Mouse (Mus musculus): ENCODE results near the gene Sall2. TPM values are rescaled to one million over a fixed set of nuclear protein-coding genes. Genes with fewer than 3 reads are reported as not detected.
"Not testable (repeated sequence)": the region's sequence is repeated elsewhere in the genome, so short reads cannot be mapped to it uniquely, and the experiment has no call there.

The Sall2 gene
- total and polyA plus RNA-seq, 3 experiments = not detected

- Histone ChIP-seq H3K79me2 (ENCODE audit: control insufficient read depth, insufficient read depth, low read length, poor library complexity) (no peaks in the 10 kb centered on the region), H3K4me3 (ENCODE audit: control insufficient read depth in 1 of 2, insufficient read depth in 1 of 2, low read depth in 2 of 2, low read length in 2 of 2) (no peak overlapping the region), H3K4me1 (ENCODE audit: control insufficient read depth in 1 of 2, insufficient read depth in 2 of 2, low read length in 2 of 2) (peaks cover 6 to 8% of the 10 kb centered on the region in 2 experiments), H3K9me3 (replicated peaks; ENCODE audit: insufficient read depth, low read length) (no peaks in the 10 kb centered on the region), H3K27me3 (ENCODE audit: control insufficient read depth in 1 of 2, insufficient read depth in 2 of 2, low read length in 2 of 2) (peaks cover 2% of the 10 kb centered on the region in 2 experiments; a peak in 1 of 4 replicates), H3K9ac (ENCODE audit: control insufficient read depth, low read depth, low read length, poor library complexity, severe bottlenecking) (no peak overlapping the region), H3K27ac (ENCODE audit: control insufficient read depth, low read depth, low read length) (no peak overlapping the region), H3K36me3 (ENCODE audit: control insufficient read depth in 1 of 2, insufficient read depth in 2 of 2, low read length in 2 of 2) (peaks cover 0 to 12% of the 10 kb centered on the region in 2 experiments; a peak in 2 of 4 replicates)
- DNase-seq (ENCODE audit: low read depth, low spot score) = no peak
- TF ChIP-seq MAFK (IDR thresholded peaks at IDR 0.05; ENCODE audit: borderline replicate concordance, low read depth, low read length) = no peak
- no peak for TF ChIP-seq HCFC1 (IDR thresholded peaks at IDR 0.05; ENCODE audit: low read depth, low read length)
- TF ChIP-seq MXI1 (IDR thresholded peaks at IDR 0.05; ENCODE audit: low read depth, low read length) = no peak
- TF ChIP-seq POLR2A (IDR thresholded peaks at IDR 0.05; ENCODE audit: control insufficient read depth in 1 of 2, insufficient read depth in 1 of 2, low read depth in 1 of 2, low read length in 2 of 2, poor library complexity in 1 of 2) = no peak
- no peak for TF ChIP-seq POLR2AphosphoS2 (IDR thresholded peaks at IDR 0.05; ENCODE audit: low read length)
- no peak for TF ChIP-seq BHLHE40 (IDR thresholded peaks at IDR 0.05; ENCODE audit: borderline replicate concordance, low read depth, low read length)
- TF ChIP-seq TAL1 (IDR thresholded peaks at IDR 0.05; ENCODE audit: low read length) = no peak
Observed at GRCm38 (mm10) chr14:52310906-52311305, 17.7 kb downstream of the Sall2 start.

- TF ChIP-seq TBP (IDR thresholded peaks at IDR 0.05; ENCODE audit: low read depth, low read length) (peak; percentile 73), RAD21 (IDR thresholded peaks at IDR 0.05; ENCODE audit: low read depth, low read length) (peak; percentile 26), SMC3 (IDR thresholded peaks at IDR 0.05; ENCODE audit: low read depth, low read length) (peak; percentile 37), CTCF (IDR thresholded peaks at IDR 0.05 in 2 of 3, conservative IDR thresholded peaks at IDR 0.05 in 1 of 3; ENCODE audit: control insufficient read depth in 1 of 3, insufficient read depth in 1 of 3, low read depth in 2 of 3, low read length in 3 of 3, poor library complexity in 1 of 3, severe bottlenecking in 1 of 3) (peak; percentile 23 to 40 (median 26); a peak in 5 of 6 replicates)
- H3K9ac ChIP-seq (ENCODE audit: control insufficient read depth, low read depth, low read length, poor library complexity, severe bottlenecking); H3K79me2 ChIP-seq (ENCODE audit: control insufficient read depth, insufficient read depth, low read length, poor library complexity); H3K27me3 ChIP-seq (ENCODE audit: control insufficient read depth in 1 of 2, insufficient read depth in 2 of 2, low read length in 2 of 2); H3K27ac ChIP-seq (ENCODE audit: control insufficient read depth, low read depth, low read length); H3K4me3 ChIP-seq (ENCODE audit: control insufficient read depth in 1 of 2, insufficient read depth in 1 of 2, low read depth in 2 of 2, low read length in 2 of 2); H3K9me3 ChIP-seq (replicated peaks; ENCODE audit: insufficient read depth, low read length): not testable (repeated sequence)
- H3K4me1 ChIP-seq (ENCODE audit: control insufficient read depth in 1 of 2, insufficient read depth in 2 of 2, low read length in 2 of 2) = peaks cover 6 to 11% of the 10 kb centered on the region in 2 experiments
- DNase-seq (ENCODE audit: low read depth, low spot score) = peak; percentile 66
- H3K36me3 ChIP-seq (ENCODE audit: control insufficient read depth in 1 of 2, insufficient read depth in 2 of 2, low read length in 2 of 2) = peaks cover 0 to 13% of the 10 kb centered on the region in 2 experiments; a peak in 2 of 4 replicates
Observed at GRCm38 (mm10) chr14:52310343-52310742, 18.2 kb downstream of the Sall2 start.

- peaks cover 14% of the 10 kb centered on the region for H3K79me2 ChIP-seq (ENCODE audit: control insufficient read depth, insufficient read depth, low read length, poor library complexity)
- DNase-seq (ENCODE audit: low read depth, low spot score) = peak; percentile 80
- H3K4me1 ChIP-seq (ENCODE audit: control insufficient read depth in 1 of 2, insufficient read depth in 2 of 2, low read length in 2 of 2) = peaks cover 9 to 13% of the 10 kb centered on the region in 2 experiments
- H3K9me3 ChIP-seq (replicated peaks; ENCODE audit: insufficient read depth, low read length) = no peaks in the 10 kb centered on the region
- H3K27ac ChIP-seq (ENCODE audit: control insufficient read depth, low read depth, low read length) = peak overlapping the region; percentile 94
- H3K4me3 ChIP-seq (ENCODE audit: control insufficient read depth in 1 of 2, insufficient read depth in 1 of 2, low read depth in 2 of 2, low read length in 2 of 2) = peak overlapping the region; percentile 7 to 95; a peak in 3 of 4 replicates
- H3K36me3 ChIP-seq (ENCODE audit: control insufficient read depth in 1 of 2, insufficient read depth in 2 of 2, low read length in 2 of 2) = peaks cover 0 to 24% of the 10 kb centered on the region in 2 experiments; a peak in 3 of 4 replicates
- H3K9ac ChIP-seq (ENCODE audit: control insufficient read depth, low read depth, low read length, poor library complexity, severe bottlenecking) = peak overlapping the region; percentile 41
- no peaks in the 10 kb centered on the region for H3K27me3 ChIP-seq (ENCODE audit: control insufficient read depth in 1 of 2, insufficient read depth in 2 of 2, low read length in 2 of 2)
- TF ChIP-seq GATA1 (IDR thresholded peaks at IDR 0.05; ENCODE audit: low read depth, low read length) (peak; percentile 98), MAZ (IDR thresholded peaks at IDR 0.05; ENCODE audit: low read depth, low read length) (no peak), MEF2A (IDR thresholded peaks at IDR 0.05; ENCODE audit: extremely low read depth, insufficient replicate concordance, low read depth, low read length, poor library complexity, severe bottlenecking) (no peak), JUND (IDR thresholded peaks at IDR 0.05; ENCODE audit: low read depth, low read length) (no peak), MXI1 (IDR thresholded peaks at IDR 0.05; ENCODE audit: low read depth, low read length) (no peak), EP300 (IDR thresholded peaks at IDR 0.05; ENCODE audit: low read depth in 1 of 2, low read length in 2 of 2) (peak; percentile 92 to 95), ETS1 (IDR thresholded peaks at IDR 0.05; ENCODE audit: low read depth, low read length) (peak; percentile 88), UBTF (IDR thresholded peaks at IDR 0.05; ENCODE audit: borderline replicate concordance, insufficient read depth, low read depth, low read length) (no peak), E2F4 (IDR thresholded peaks at IDR 0.05; ENCODE audit: borderline replicate concordance, low read depth, low read length) (no peak), POLR2AphosphoS2 (IDR thresholded peaks at IDR 0.05; ENCODE audit: low read length) (peak; percentile 81; the same call in 1 of the 2 replicates), MYB (IDR thresholded peaks at IDR 0.05; ENCODE audit: low read depth, low read length) (no peak), GABPA (IDR thresholded peaks at IDR 0.05; ENCODE audit: low read depth, low read length) (peak; percentile 80), CHD1 (IDR thresholded peaks at IDR 0.05; ENCODE audit: low read depth, low read length) (no peak), TAL1 (IDR thresholded peaks at IDR 0.05; ENCODE audit: low read length) (peak; percentile 27; the same call in 1 of the 2 replicates), TBP (IDR thresholded peaks at IDR 0.05; ENCODE audit: low read depth, low read length) (peak; percentile 56; the same call in 1 of the 2 replicates), SMC3 (IDR thresholded peaks at IDR 0.05; ENCODE audit: low read depth, low read length) (no peak), HCFC1 (IDR thresholded peaks at IDR 0.05; ENCODE audit: low read depth, low read length) (peak; percentile 65), MYC (IDR thresholded peaks at IDR 0.05; ENCODE audit: low read depth, low read length) (no peak), POLR2A (IDR thresholded peaks at IDR 0.05; ENCODE audit: control insufficient read depth in 1 of 2, insufficient read depth in 1 of 2, low read depth in 1 of 2, low read length in 2 of 2, poor library complexity in 1 of 2) (peak in 1 of 2 experiments; percentile 52; a peak in 2 of 4 replicates), TCF12 (IDR thresholded peaks at IDR 0.05; ENCODE audit: low read depth, low read length) (peak; percentile 87)
Observed at GRCm38 (mm10) chr14:52306100-52306499, 22.5 kb downstream of the Sall2 start.

Measured in MEL (cell line).